In genomic region chr4:123261721-123262401, GRCm38 (mm10) we compare ENCODE assay signal across 8 mouse cellular contexts. TPM values are rescaled to one million over a fixed set of nuclear protein-coding genes. Genes with fewer than 3 reads are reported as not detected.
DNase-seq lines count a peak whose midpoint lies in the region; TF ChIP-seq lines count a peak whose summit lies in the region.

Gene Pabpc4 (plus strand): TSS chr4:123262351.

- H3K4me3 ChIP-seq in midbrain, embryonic 10.5 days = no peak within 1 kb of the TSS

- H3K27me3 ChIP-seq in midbrain, embryonic 10.5 days (ENCODE audit: low read depth, poor library complexity, severe bottlenecking) = no peaks in the 10 kb centered on the region; the same call in 1 of the 2 replicates

- TF ChIP-seq CTCF in brain, embryonic 14.5 days (IDR thresholded peaks at IDR 0.05; ENCODE audit: borderline replicate concordance, extremely low read depth, insufficient read depth, insufficient read length) = no peak

- H3K4me1 ChIP-seq in midbrain, embryonic 10.5 days = no peaks in the 10 kb centered on the region

- 85% methylated on average over 5 of the region's 5 CpGs for WGBS in midbrain, embryonic 10.5 days

- DNase-seq in layer of hippocampus, adult 8-10 months (ENCODE audit: low spot score in 2 of 2) = no peak
- no peak for DNase-seq in layer of hippocampus, adult 9-10 months (ENCODE audit: low spot score)
- no peak for DNase-seq in brain, embryonic 14.5 days (ENCODE audit: low read depth)
- DNase-seq in gonadal fat pad, adult 2 months (ENCODE audit: low read depth) = no peak
- peak; percentile 16 to 44 for DNase-seq in kidney, postnatal 36 days
- no peak for DNase-seq in midbrain, embryonic 10.5 days (ENCODE audit: low spot score)
- DNase-seq in Muller cell, postnatal 12 days (ENCODE audit: inconsistent ontology term) = no peak
- no peak for DNase-seq in right cerebral cortex, postnatal 10 days (ENCODE audit: low spot score in 2 of 2)

- TF ChIP-seq POLR2A in brain, embryonic 14.5 days (IDR thresholded peaks at IDR 0.05; ENCODE audit: borderline replicate concordance, extremely low read depth, insufficient read depth, insufficient read length, poor library complexity, severe bottlenecking) = no peak

- no peaks in the 10 kb centered on the region for H3K36me3 ChIP-seq in midbrain, embryonic 10.5 days

- H3K27ac ChIP-seq in midbrain, embryonic 10.5 days (replicated peaks) = no peak within 1 kb of the TSS

- H3K9me3 ChIP-seq in midbrain, embryonic 10.5 days (replicated peaks) = no peaks in the 10 kb centered on the region

RNA-seq across cellular contexts. Expression of gene Pabpc4, which starts in this region (rescaled TPM):
- 10 to 100 TPM; 40.2 to 45.7 (median 44.2) TPM for total RNA-seq in layer of hippocampus, adult 8-10 months (2022)
- polyA plus RNA-seq in brain, embryonic 14.5 days (2012; rRNA removed) = 79.9 and 85.0 TPM in 2 replicates
- 58.2 and 64.0 TPM in 2 replicates for polyA plus RNA-seq in gonadal fat pad, adult 2 months (2012; rRNA removed)
- 41.4 and 48.3 TPM in 2 replicates for polyA plus RNA-seq in midbrain, embryonic 10.5 days (2016; fragmentation: Nextera tagmentation; extraction: Ambion mirVana)

Comparison
In these comparisons a context has a peak if more than half of its experiments do, and no peak if none do; other contexts are left out.
1. DNase-seq: peak in kidney, postnatal 36 days (2 of 2); none in layer of hippocampus, adult 8-10 months (0 of 2), layer of hippocampus, adult 9-10 months (single experiment), brain, embryonic 14.5 days (single experiment), gonadal fat pad, adult 2 months (single experiment), midbrain, embryonic 10.5 days (single experiment), Muller cell, postnatal 12 days (single experiment) and right cerebral cortex, postnatal 10 days (0 of 2).